Mouse (Mus musculus) myocyte (in vitro differentiated cells): ENCODE measurements at regions not wholly inside any gene's neighbourhood (a gene's known extent, or its start where the extent isn't known, plus 50 kb on each side); places are given as distances from the start of the nearest gene placed in this dataset.
"Not testable (repeated sequence)": the region's sequence is repeated elsewhere in the genome, so short reads cannot be mapped to it uniquely, and the experiment has no call there.

Experiments
- E2F4 ChIP-seq: IDR thresholded peaks from one replicate; pipeline ENCODE4 v1.6.1; 2011; ENCODE audit warnings: mild to moderate bottlenecking, control low read depth, moderate library complexity; ENCODE audit not compliant: insufficient read depth
- MAX ChIP-seq: IDR thresholded peaks from one replicate; pipeline ENCODE4 v1.6.1; 2011; ENCODE audit warnings: low read depth, mild to moderate bottlenecking, control low read depth
- MYOG ChIP-seq, 3 experiments: IDR thresholded peaks; one replicate each; pipeline ENCODE4 v1.6.1; 2011; ENCODE audit warnings: control low read depth in 2 of 3, low read depth in 2 of 3, mild to moderate bottlenecking in 2 of 3; ENCODE audit not compliant: insufficient read length in 2 of 3, control insufficient read depth in 1 of 3, insufficient read depth in 1 of 3
- POLR2A ChIP-seq: IDR thresholded peaks from one replicate; pipeline ENCODE4 v1.6.1; 2011; ENCODE audit warnings: low read depth, mild to moderate bottlenecking, control low read depth, moderate library complexity; ENCODE audit not compliant: insufficient read length
- POLR2AphosphoS2 ChIP-seq: IDR thresholded peaks from one replicate; pipeline ENCODE4 v1.6.1; 2011; ENCODE audit warnings: low read depth, control low read depth; ENCODE audit not compliant: insufficient read length
- REST ChIP-seq: IDR thresholded peaks from one replicate; pipeline ENCODE4 v1.6.1; 2011; ENCODE audit warnings: mild to moderate bottlenecking, control low read depth, moderate library complexity; ENCODE audit not compliant: insufficient read depth, insufficient read length
- SRF ChIP-seq: IDR thresholded peaks from one replicate; pipeline ENCODE4 v1.6.1; 2011; ENCODE audit warnings: low read depth; ENCODE audit not compliant: control insufficient read depth, insufficient read length
- TCF12 ChIP-seq: IDR thresholded peaks from one replicate; pipeline ENCODE4 v1.6.1; 2011; ENCODE audit warnings: mild to moderate bottlenecking, control low read depth; ENCODE audit not compliant: poor library complexity, insufficient read depth, severe bottlenecking
- TCF3 ChIP-seq: IDR thresholded peaks from one replicate; pipeline ENCODE4 v1.6.1; 2011; ENCODE audit warnings: low read depth, control low read depth; ENCODE audit not compliant: insufficient read length
- USF1 ChIP-seq: IDR thresholded peaks from one replicate; pipeline ENCODE4 v1.6.1; 2011; ENCODE audit warnings: low read depth, mild to moderate bottlenecking, control low read depth, moderate library complexity

GRCm38 (mm10) chr3:82273511-82273910, 84.3 kb upstream of the Map9 start:
- TF ChIP-seq POLR2A; POLR2AphosphoS2; REST; TCF3; USF1; E2F4; MAX; TCF12; SRF; MYOG (IDR thresholded peaks at IDR 0.05; ENCODE audit: control insufficient read depth in 1 of 3, insufficient read depth in 1 of 3, insufficient read length in 2 of 3, low read depth in 2 of 3): not testable (repeated sequence)
